Mouse (Mus musculus) bone marrow macrophage, adult 2 months (primary cell): ENCODE measurements around the gene Hmgcr. TPM values are rescaled to one million over a fixed set of nuclear protein-coding genes. Genes with fewer than 3 reads are reported as not detected.
A peak's percentile ranks its signal among the peaks of the same experiment; 100 is the strongest.

Experiments used
- H3K27ac ChIP-seq: 2 replicates; pipeline ENCODE4 v1.5.1; 2012; ENCODE audit warnings: low read depth, low read length; ENCODE audit not compliant: insufficient read depth
- H3K4me1 ChIP-seq: 2 replicates; pipeline ENCODE4 v1.6.1; 2012; ENCODE audit warnings: low read length; ENCODE audit not compliant: control insufficient read depth, insufficient read depth
- H3K4me3 ChIP-seq: 2 replicates; pipeline ENCODE4 v1.5.1; 2012; ENCODE audit warnings: mild to moderate bottlenecking, low read length, moderate library complexity; ENCODE audit not compliant: insufficient read depth
- CTCF ChIP-seq: IDR thresholded peaks from 2 replicates; pipeline ENCODE4 v1.5.1; 2012; ENCODE audit warnings: low read depth, mild to moderate bottlenecking, low read length, moderate library complexity
- POLR2A ChIP-seq: IDR thresholded peaks from 2 replicates; pipeline ENCODE4 v1.6.1; 2012; ENCODE audit warnings: mild to moderate bottlenecking, low read depth, low read length, borderline replicate concordance
- polyA plus RNA-seq: library from polyadenylated mRNA; stranded (reverse); fragments of >200 nt; gene quantifications from 2 replicates; pipeline ENCODE4 v1.2.4, GENCODE M21; 2012; ENCODE audit not compliant: missing spikeins, insufficient read depth, insufficient read length

The Hmgcr gene
- 19.5 and 26.5 TPM in 2 replicates for polyA plus RNA-seq

DNA sequence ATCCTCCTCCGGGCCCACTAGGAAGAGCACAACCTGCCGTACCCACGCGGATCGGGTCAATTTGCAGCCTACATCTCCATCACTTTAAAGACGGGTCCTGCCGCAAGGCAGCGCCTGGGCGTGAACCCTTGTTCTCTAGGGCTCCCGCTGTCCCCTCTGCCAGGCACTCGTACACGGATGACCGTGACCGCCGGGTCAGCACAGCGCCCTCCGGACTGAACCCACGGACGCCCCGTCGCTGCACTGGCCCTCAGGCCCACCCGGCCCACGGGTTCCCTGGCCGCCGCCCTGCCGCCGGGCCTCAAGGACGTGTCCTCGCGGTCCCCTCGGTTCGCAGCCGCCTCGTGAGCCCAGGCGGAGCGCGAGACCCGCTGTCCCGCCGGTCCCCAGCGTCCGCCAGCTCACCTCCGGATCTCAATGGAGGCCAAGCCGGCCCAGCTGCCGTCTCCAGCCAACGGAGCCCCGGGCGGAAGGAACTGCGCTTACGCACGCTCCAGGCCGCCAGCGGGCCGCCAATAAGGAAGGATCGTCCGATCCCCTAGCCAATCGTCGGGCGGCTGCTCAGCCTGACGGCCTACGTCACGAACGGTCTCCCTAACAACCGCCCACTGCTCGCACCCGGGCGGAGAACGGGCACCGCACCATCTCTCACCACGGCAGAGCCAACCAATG is at the start of gene Hmgcr:
TSS of gene Hmgcr (minus strand) at position 531 of the 672 bp plus-strand sequence.
- H3K4me3 ChIP-seq = peak within 1 kb of the TSS; percentile 89
- no peak for TF ChIP-seq POLR2A
- TF ChIP-seq CTCF = no peak
- peak within 1 kb of the TSS; percentile 94 for H3K27ac ChIP-seq
- H3K4me1 ChIP-seq = peaks cover 19% of the 10 kb centered on the region

DNA sequence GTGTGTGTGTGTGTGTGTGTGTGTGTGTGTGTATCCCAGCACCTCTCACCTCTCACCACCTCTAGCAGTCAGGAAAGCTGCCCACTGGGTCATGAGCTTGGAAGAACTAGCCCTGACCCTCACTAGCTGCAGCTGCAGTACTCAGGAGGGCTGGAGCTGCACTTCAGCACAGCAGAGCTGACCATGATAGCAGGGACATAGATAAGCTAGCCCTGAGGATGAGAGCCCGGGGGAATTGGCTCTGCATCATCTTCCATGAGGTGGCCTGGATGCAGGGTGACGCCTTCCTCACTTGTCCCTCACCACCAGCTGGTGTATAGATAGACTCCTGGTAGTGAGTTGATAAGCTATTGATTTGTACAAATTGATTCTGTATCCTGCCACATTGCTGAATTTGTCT is 49.3 kb upstream of the Hmgcr start:
- TF ChIP-seq CTCF (no peak), POLR2A (no peak)
- no peaks in the 10 kb centered on the region for H3K4me1 ChIP-seq
- no peak overlapping the region for H3K27ac ChIP-seq
- no peak overlapping the region for H3K4me3 ChIP-seq

DNA sequence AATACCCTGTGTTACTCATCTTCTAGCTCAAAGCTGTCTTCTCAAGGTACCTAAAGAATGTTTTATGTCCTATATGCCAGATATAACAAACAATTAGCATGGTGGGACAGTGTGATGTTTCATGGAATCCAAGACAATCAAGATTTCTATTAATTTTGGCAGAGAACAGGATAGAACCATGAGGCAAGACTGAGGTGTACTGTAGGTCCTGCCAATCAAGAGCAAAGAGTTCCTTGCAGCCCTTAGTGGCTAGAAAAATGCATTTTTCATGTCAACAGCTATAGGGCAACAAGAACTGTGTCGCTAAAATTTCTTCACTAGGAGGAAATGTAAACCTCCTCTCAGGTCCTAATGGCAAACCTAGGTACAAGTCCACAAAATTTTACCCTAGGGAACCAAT is 47.1 kb upstream of the Hmgcr start:
- Histone ChIP-seq H3K4me1 (no peaks in the 10 kb centered on the region), H3K27ac (no peak overlapping the region), H3K4me3 (no peak overlapping the region)
- TF ChIP-seq CTCF (no peak), POLR2A (no peak)

DNA sequence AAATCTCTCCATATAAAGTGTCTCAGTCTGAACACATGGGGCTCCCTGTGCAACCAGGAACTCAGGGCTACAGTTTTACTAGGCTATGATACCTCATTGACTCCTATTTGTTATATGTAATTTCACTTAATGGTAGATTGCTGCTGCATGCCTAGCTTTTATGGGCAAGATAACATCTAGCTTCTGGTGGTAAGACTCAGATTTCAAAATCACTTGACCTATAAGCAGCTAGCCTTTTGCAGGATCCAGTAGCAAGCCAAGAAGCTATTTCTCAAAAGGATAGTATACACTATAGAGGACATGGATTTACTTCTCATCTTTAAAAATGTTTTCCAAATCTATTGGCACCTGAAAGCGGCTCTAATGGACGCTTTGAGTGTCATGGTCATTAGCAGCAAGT is 45.6 kb upstream of the Hmgcr start:
- no peak for TF ChIP-seq POLR2A
- TF ChIP-seq CTCF = no peak
- Histone ChIP-seq H3K4me1 (no peaks in the 10 kb centered on the region), H3K27ac (no peak overlapping the region)

DNA sequence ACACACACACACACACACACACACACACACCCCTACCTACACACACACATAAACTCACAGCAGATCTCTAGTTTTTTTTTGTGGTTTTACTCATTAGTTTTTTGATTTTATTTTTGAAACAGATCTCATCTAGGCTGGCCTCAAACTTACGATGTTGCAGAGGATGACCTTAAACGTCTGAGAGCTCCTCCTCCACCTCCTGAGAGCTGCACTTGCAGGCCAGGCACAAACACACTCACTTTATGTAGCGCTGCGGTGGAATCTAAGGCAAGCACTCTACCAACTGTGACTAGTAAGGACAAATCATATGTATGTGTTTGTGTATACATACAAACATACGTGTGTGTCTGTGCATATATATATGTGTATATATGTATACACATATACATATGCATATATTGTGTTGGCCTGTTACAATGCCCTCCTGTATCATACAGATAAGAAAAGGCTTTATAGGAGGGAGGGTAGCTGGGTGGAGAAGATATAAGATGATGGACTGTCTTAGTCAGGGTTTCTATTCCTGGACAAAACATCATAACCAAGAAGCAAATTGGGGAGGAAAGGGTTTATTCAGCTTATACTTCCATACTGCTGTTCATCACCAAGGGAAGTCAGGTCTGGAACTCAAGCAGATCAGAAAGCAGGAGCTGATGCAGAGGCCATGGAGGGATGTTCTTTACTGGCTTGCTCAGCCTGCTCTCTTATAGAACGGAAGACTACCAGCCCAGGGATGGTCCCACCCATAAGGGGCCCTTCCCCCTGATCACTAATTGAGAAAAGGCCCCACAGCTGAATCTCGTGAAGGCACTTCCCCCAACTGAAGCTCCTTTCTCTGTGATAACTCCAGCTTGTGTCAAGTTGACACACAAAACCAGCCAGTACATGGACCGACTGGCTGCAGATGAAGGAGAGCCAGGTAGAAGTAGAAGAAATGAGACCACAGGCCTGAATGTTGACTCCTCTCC is 38.8 kb upstream of the Hmgcr start:
- Histone ChIP-seq H3K27ac (peak overlapping the region; percentile 52), H3K4me3 (no peak overlapping the region), H3K4me1 (peaks cover 8% of the 10 kb centered on the region)
- TF ChIP-seq POLR2A = no peak
- no peak for TF ChIP-seq CTCF

More for the DNA sequence above, 45.6 kb upstream of the Hmgcr start:
- H3K4me3 ChIP-seq = no peak overlapping the region

DNA sequence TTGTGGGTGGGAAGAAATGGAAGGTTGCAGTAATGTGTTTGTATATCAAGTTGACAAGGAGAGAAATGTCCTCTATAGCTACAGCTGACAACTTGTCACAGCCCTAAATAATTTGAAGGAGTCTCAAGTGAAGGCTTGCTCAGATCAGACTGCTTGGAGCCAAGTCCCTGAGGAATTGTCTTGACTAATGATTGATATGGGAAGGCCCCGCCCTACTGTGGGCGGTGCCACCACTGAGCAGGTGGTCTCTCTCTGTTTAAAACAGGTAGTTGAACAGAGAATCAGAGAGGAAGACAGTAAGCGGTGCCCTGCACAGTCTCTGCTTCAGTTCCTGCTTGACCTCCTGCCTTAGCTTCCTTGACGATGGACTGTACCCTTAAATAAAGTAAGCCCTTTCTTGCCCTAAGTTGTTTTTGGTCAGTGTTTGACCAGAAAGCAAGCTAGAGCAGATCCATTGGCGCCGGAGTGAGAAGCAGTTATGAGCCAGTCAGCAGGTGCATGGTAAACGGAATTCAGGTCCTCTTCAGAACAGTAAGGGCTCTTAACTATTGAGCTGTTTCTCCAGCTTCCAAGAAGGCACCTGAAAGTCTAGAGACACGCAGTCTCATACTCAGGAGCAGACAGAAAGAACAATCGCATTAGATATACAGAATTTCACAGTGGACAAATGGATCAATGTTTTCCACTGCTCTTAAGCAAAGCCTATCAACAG is 32.0 kb upstream of the Hmgcr start:
- Histone ChIP-seq H3K27ac (no peak overlapping the region), H3K4me3 (no peak overlapping the region), H3K4me1 (peaks cover 12% of the 10 kb centered on the region)
- TF ChIP-seq CTCF (no peak), POLR2A (no peak)

DNA sequence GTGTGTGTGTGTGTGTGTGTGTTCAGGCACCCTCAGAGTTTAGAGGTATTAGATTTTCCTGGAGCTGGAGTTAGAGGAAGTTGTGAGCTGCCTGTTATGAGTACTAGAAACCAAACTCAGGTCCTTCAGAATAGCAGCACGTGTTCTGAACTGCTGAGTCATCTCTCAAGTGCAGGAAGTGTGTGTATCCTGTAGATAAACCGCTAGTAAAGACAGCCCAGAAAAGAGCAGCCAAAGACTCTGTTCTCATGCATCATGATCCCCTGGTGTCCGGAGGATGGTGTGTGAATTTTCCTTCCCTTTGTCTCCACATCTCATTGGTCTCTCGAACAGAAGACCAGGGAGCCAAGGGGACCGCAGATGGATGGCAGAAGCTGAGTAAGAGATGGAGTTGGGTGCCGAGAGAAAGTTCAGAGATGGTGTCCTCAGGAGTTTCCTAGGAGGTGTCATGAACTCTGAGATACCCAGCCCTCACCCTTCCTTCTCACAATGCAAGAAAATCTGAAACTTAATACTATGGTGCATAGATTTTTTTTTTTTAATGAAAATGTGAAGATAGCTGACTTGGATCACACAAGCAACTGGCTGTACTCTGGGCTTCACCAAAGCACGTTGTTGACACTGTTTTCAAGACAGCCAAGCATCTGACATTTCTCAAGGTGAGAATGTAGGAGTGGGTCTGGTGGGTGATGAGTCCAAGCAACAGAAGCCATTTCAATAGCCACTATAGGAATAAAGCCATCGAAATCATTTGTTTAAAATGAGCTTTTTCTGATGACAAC is 27.3 kb upstream of the Hmgcr start:
- Histone ChIP-seq H3K27ac (peak overlapping the region; percentile 55), H3K4me3 (peak overlapping the region; percentile 43)

DNA sequence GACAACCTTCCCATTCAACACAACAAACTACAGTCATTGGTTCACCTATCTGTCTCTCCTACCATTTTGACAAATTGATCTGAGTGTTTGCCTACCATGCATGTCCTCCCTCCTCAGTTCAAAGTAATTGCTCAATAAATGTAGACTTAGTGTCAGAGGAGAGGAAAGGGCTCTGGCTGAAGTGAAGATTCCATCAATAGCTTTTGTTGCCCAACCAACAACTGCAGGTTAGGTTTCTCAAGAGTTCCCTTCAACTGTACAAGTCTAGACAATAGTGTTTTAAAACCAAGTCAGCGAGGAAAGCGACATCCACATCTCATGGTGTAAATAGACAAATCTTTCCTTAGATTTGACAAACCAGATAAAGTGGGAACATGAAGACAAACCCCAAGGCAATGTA is 24.7 kb upstream of the Hmgcr start:
- H3K4me1 ChIP-seq = peaks cover 12% of the 10 kb centered on the region
- no peak overlapping the region for H3K4me3 ChIP-seq
- no peak for TF ChIP-seq POLR2A
- TF ChIP-seq CTCF = no peak
- H3K27ac ChIP-seq = no peak overlapping the region

More for the DNA sequence above, 27.3 kb upstream of the Hmgcr start:
- TF ChIP-seq POLR2A = no peak
- no peak for TF ChIP-seq CTCF
- H3K4me1 ChIP-seq = peaks cover 12% of the 10 kb centered on the region

DNA sequence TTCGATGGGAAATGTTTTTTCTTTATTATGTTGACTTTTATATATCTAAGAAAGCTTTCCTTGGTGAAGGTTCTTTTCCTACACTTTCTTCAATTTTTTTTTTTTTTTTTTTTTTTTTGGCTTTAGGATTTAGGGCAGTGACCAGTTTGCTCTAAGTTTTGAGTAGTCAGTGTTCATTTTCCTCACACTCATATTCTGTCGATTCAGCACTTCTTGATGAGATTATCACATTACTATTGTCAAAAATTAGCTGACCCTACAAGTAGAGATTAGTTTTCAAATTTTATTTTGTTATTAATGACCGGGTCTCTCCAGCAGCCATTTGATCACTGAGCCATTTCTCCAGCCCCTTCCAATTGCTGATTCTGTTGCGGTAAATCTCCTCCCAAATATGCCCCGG is 19.2 kb upstream of the Hmgcr start:
- no peak overlapping the region for H3K27ac ChIP-seq
- peaks cover 10% of the 10 kb centered on the region for H3K4me1 ChIP-seq
- TF ChIP-seq CTCF = no peak
- TF ChIP-seq POLR2A = no peak
- no peak overlapping the region for H3K4me3 ChIP-seq
